Mouse (Mus musculus) c-Kit-positive CD71-negative TER-119-negative erythroid progenitor cells, embryonic 14.5 days (primary cell): ENCODE results near the gene Epb41.

Experiments
- DNase-seq: peaks from one replicate; pipeline ENCODE4 v3.0.0-alpha.2; 2013; ENCODE audit warnings: low read depth

Epb41 gene

GRCm38 (mm10) chr4:132007123-132007522 is 68.0 kb downstream of the Epb41 start:
- no peak for DNase-seq

GRCm38 (mm10) chr4:131998641-131999040 is 76.5 kb downstream of the Epb41 start:
- DNase-seq, result no peak

DNA sequence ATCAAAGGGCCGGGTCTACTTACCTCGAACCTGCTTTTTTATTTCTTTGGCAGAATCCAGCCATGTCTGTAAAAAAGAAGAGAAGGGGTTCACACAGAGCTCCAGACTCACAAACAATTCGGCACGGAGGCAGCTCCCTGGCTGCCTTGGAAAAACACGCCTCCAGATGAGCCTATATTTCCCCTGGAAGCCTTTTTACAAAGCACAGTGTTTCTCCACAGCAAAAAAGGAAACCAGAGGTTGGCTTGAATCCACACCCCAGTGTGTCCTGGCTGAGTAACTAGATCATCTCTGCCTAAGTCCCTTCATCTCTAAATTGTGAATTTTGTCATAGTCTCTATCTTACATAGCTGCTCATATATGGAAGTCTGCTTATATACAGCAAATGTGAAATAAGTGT is 77.6 kb downstream of the Epb41 start:
- no peak for DNase-seq

- DNase-seq, result no peak
These were observed 78.1 kb downstream of the Epb41 start for GRCm38 (mm10) chr4:131996985-131997384.

DNA sequence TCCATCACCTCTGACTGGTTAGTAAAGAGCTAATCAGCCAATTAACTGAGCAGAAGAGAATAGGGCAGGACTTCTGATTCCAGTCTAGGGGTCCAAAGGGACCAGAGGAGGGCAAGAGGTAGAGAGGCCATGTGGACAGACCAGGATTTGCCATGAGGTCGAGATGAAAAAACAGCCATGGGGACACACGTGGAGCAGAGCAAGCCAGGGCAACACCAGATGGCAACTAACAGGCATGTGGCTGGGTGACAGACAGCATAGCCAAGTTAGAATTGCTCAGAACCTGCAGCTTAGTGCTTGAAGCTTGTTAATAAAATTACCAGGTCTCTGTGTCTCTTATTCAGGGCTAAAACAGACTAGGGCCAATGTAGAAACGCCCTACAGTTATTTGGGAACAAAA is 81.3 kb downstream of the Epb41 start:
- no peak for DNase-seq

DNA sequence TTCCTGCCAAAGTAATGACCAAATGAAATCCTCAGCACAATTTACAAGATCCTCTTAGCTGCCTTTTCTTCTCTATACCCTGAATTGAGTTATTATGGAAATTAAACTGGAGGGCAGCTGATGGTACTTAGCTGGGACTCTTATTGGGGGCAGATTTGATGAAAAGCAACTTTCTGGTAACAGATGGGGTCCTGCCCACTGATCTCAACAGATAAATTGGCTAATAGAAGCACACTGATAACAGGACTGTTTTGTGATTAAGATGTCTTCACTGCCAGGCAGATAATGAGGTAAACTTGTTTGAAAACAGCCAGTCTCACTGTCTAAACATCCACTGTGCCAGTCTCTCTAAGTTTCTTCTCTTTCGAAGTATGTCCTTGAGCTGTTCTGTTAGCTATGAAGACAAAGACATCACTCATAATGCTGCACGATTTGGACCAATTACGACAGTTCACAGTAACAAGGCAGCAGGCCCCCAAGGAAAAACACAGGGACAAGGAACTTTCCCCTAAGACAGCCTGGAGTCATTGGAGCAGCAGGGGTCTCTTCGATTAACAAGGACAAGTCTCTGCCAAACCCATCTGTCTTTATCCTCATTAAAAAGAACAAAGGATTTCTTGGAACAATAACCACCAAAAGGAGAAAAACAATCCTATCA is 92.1 kb downstream of the Epb41 start:
- no peak for DNase-seq

- no peak for DNase-seq
These were observed 93.4 kb downstream of the Epb41 start for GRCm38 (mm10) chr4:131981755-131982154.

GRCm38 (mm10) chr4:131977201-131977600 is 97.9 kb downstream of the Epb41 start:
- peak; percentile 72 for DNase-seq

DNA sequence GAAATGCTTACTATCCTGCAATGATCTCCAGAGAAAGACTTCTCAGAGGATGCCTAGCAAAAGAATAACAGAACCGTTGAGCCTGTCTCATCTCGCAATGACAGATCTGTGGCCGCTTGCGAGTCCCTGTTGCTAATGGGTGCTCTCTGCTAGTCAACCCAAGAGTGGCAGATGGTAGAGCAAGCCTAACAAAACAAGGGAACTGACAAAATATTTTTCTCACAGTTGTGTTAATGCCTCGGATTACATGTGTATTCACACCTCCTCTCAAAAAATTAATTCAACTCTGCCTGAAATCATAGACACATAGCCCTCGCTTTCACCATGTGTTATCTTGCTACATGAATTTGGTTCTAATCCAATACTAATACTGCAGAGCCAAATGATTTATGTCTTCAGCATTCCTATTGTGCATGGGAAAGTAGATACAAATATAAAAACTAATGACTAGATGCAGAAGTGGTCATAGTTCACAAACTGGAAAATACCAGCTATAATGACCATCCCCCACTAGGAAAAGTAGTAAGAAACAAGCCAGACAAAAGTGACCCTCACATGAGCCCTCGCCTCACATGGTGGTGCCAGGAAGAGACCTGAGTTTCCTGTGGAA is 104.8 kb downstream of the Epb41 start:
- DNase-seq, result no peak

DNA sequence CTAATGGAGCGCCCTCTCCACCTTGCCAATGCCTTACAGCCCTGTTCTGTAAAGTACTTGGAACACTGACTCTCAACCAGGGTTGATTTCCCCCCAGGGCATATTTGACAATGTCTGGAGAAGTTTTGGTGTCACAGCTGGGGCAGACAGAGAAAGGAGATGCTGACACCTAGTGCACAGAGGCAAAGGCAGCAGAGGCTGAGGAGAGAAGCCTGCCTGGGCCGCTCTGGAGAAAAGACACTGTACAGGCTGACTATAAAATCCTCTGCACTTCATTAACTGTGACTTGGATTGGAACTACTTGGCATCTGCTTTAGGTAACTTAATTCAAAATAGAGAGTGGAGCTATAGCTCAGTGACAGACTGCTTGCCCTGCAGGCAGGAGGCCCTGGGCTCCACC is 106.2 kb downstream of the Epb41 start:
- DNase-seq, result no peak

- DNase-seq, result no peak
These were observed 118.0 kb downstream of the Epb41 start for GRCm38 (mm10) chr4:131957161-131957560.

GRCm38 (mm10) chr4:131950657-131951056 is 124.5 kb downstream of the Epb41 start:
- DNase-seq, result no peak

GRCm38 (mm10) chr4:131949903-131950302 is 125.2 kb downstream of the Epb41 start:
- no peak for DNase-seq

- DNase-seq, result no peak
These were observed 127.3 kb downstream of the Epb41 start for GRCm38 (mm10) chr4:131947848-131948247.

- DNase-seq, result no peak
These were observed 134.3 kb downstream of the Epb41 start for GRCm38 (mm10) chr4:131940846-131941245.

GRCm38 (mm10) chr4:131939459-131939858 is 135.7 kb downstream of the Epb41 start:
- no peak for DNase-seq

GRCm38 (mm10) chr4:131929146-131929545 is 146.0 kb downstream of the Epb41 start:
- no peak for DNase-seq

- DNase-seq, result no peak
These were observed 150.9 kb downstream of the Epb41 start for GRCm38 (mm10) chr4:131924096-131924810.

- no peak for DNase-seq
These were observed 152.7 kb downstream of the Epb41 start for GRCm38 (mm10) chr4:131922404-131922803.

DNA sequence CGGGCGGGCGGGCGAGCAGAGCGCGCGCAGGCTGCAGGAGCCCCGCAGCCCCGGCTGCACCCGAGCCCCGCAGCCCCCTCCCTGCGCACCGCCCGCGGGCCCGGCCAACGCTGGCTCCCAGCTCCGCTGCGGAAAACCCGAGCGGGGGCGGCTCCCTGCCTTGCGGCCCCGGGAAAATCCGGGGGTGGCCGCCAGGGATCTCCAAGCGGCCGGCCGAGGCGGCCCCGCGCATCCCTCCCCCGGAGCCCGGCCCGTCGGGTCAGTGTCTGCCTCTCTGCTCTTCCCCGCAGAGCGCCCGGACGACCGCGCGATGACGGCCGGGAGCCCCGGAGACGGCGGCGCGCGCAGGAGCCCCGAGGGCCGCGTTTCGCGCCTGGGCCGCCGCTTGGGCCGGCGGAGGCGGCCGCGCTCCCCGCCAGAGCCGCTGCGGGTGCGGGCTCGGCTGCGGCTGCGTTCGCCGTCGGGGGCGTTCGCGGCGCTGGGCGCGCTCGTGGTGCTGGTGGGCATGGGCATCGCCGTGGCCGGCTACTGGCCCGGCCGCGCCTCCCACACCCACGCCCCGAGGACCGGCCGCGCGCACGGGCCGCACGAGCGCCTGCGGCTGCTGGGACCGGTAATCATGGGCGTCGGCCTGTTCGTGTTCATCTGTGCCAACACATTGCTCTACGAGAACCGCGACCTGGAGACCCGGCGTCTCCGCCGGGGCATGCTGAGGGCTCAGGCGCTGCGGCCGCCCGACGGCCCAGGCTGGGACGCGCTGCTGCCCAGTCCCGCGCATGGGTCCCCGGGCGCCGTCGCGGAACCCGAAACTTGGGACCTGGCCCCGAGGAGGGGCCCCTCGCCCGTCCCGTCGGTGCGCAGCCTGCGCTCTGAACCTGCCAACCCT is 153.4 kb downstream of the Epb41 start, which contains the start of gene Tmem200b:
Gene Tmem200b (plus strand): TSS at position 311 of the 886 bp plus-strand sequence.
- no peak for DNase-seq

DNA sequence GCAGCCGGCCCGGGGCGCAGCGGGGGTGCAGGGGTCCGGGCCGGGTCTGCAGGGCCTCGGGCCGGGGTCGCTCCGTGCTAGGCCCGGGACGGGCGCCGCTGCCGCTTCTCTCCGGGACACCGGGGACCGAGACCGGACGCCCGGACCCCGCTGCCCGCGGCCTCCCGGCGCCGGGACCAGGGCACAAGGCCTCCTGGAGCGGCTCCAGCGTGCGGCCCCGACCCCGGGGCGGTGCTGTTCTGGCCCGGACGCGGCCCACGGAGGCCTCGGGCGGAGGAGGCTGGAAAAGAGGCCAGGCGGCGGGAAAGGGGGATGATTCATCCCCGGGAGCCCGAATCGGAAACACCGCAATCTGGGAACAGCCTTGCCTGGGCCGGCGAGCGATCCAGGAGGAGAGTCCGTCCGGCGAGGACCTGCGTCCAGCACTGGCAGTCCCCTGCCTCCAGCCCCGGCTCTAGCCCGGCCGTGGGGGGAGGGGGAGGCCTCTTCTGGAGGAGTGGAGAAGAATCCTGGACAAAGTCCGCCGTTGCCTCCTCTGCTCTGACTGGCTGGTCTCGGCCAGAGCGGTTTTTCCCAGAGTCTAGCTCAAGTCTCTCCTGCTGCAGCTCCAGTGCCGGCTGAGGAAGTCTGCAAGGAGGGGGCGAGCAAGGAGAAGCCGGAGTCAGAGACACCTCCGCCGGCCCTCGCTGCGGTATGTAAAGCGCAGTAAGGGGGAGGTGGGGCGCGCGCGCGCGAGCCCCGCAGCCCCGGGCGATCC is 154.3 kb downstream of the Epb41 start:
- DNase-seq, result no peak
